Mouse (Mus musculus): ENCODE measurements around the gene Gm10309. TPM values are rescaled to one million over a fixed set of nuclear protein-coding genes. Genes with fewer than 3 reads are reported as not detected.

Gene Gm10309
- 0.53 and 0.57 TPM in 2 replicates for polyA plus RNA-seq (2014; fragmentation: Nextera tagmentation; extraction: Ambion mirVana)

GRCm38 (mm10) chr17:86505183-86505631 is at the start of gene Gm10309:
Gene Gm10309, minus strand, starts transcription at chr17:86505232.
- no peaks in the 10 kb centered on the region for H3K27me3 ChIP-seq (ENCODE audit: insufficient read depth, low read length)
- no peak within 1 kb of the TSS for H3K9ac ChIP-seq
- WGBS: 90% methylated on average over 8 of the region's 8 CpGs
- H3K27ac ChIP-seq (ENCODE audit: low read depth): no peak within 1 kb of the TSS
- DNase-seq (peak; percentile 13), ATAC-seq (ENCODE audit: insufficient read depth) (no peak)
- H3K4me3 ChIP-seq (ENCODE audit: low read depth, low read length): no peak within 1 kb of the TSS
- no peak within 1 kb of the TSS for H3K4me2 ChIP-seq
- H3K36me3 ChIP-seq (ENCODE audit: insufficient read depth): no peaks in the 10 kb centered on the region
- TF ChIP-seq CTCF (IDR thresholded peaks at IDR 0.05; ENCODE audit: low read depth): no peak
- no peaks in the 10 kb centered on the region for H3K4me1 ChIP-seq (ENCODE audit: insufficient read depth)
- H3K9me3 ChIP-seq (ENCODE audit: low read depth, low read length): no peaks in the 10 kb centered on the region

- Histone ChIP-seq H3K36me3 (ENCODE audit: insufficient read depth) (no peaks in the 10 kb centered on the region), H3K9me3 (ENCODE audit: low read depth, low read length) (no peaks in the 10 kb centered on the region), H3K4me1 (ENCODE audit: insufficient read depth) (no peaks in the 10 kb centered on the region), H3K4me2 (no peak overlapping the region), H3K27me3 (ENCODE audit: insufficient read depth, low read length) (no peaks in the 10 kb centered on the region), H3K4me3 (ENCODE audit: low read depth, low read length) (no peak overlapping the region), H3K27ac (ENCODE audit: low read depth) (no peak overlapping the region), H3K9ac (no peak overlapping the region)
- DNase-seq: no peak
- ATAC-seq (ENCODE audit: insufficient read depth): no peak
- WGBS: 68% methylated on average over 6 of the region's 6 CpGs
- TF ChIP-seq CTCF (IDR thresholded peaks at IDR 0.05; ENCODE audit: low read depth): no peak
Observed at GRCm38 (mm10) chr17:86551995-86552394, 47.0 kb upstream of the Gm10309 start.

GRCm38 (mm10) chr17:86551561-86551960 is 46.5 kb upstream of the Gm10309 start:
- H3K9me3 ChIP-seq (ENCODE audit: low read depth, low read length): no peaks in the 10 kb centered on the region
- H3K4me2 ChIP-seq: no peak overlapping the region
- H3K27ac ChIP-seq (ENCODE audit: low read depth): no peak overlapping the region
- ATAC-seq (ENCODE audit: insufficient read depth) (no peak), DNase-seq (no peak)
- no peaks in the 10 kb centered on the region for H3K4me1 ChIP-seq (ENCODE audit: insufficient read depth)
- no peak overlapping the region for H3K9ac ChIP-seq
- H3K4me3 ChIP-seq (ENCODE audit: low read depth, low read length): no peak overlapping the region
- WGBS: 58% methylated on average over 10 of the region's 10 CpGs
- TF ChIP-seq CTCF (IDR thresholded peaks at IDR 0.05; ENCODE audit: low read depth): no peak
- H3K36me3 ChIP-seq (ENCODE audit: insufficient read depth): no peaks in the 10 kb centered on the region
- H3K27me3 ChIP-seq (ENCODE audit: insufficient read depth, low read length): no peaks in the 10 kb centered on the region

- no peak overlapping the region for H3K27ac ChIP-seq (ENCODE audit: low read depth)
- no peak for TF ChIP-seq CTCF (IDR thresholded peaks at IDR 0.05; ENCODE audit: low read depth)
- no peak for ATAC-seq (ENCODE audit: insufficient read depth)
- WGBS: 84% methylated on average over 10 of the region's 10 CpGs
- H3K27me3 ChIP-seq (ENCODE audit: insufficient read depth, low read length): no peaks in the 10 kb centered on the region
- H3K9ac ChIP-seq: no peak overlapping the region
- H3K9me3 ChIP-seq (ENCODE audit: low read depth, low read length): no peaks in the 10 kb centered on the region
- H3K4me3 ChIP-seq (ENCODE audit: low read depth, low read length): no peak overlapping the region
- no peaks in the 10 kb centered on the region for H3K36me3 ChIP-seq (ENCODE audit: insufficient read depth)
- no peak for DNase-seq
- H3K4me1 ChIP-seq (ENCODE audit: insufficient read depth): no peaks in the 10 kb centered on the region
- H3K4me2 ChIP-seq: no peak overlapping the region
Observed at GRCm38 (mm10) chr17:86549128-86549527, 44.1 kb upstream of the Gm10309 start.

GRCm38 (mm10) chr17:86546529-86546928 is 41.5 kb upstream of the Gm10309 start:
- no peak for ATAC-seq (ENCODE audit: insufficient read depth)

GRCm38 (mm10) chr17:86539881-86540430 is 34.9 kb upstream of the Gm10309 start:
- no peak for TF ChIP-seq CTCF (IDR thresholded peaks at IDR 0.05; ENCODE audit: low read depth)
- no peaks in the 10 kb centered on the region for H3K27me3 ChIP-seq (ENCODE audit: insufficient read depth, low read length)
- H3K4me1 ChIP-seq (ENCODE audit: insufficient read depth): no peaks in the 10 kb centered on the region
- H3K4me2 ChIP-seq: no peak overlapping the region
- H3K36me3 ChIP-seq (ENCODE audit: insufficient read depth): no peaks in the 10 kb centered on the region
- DNase-seq (no peak), ATAC-seq (ENCODE audit: insufficient read depth) (no peak)
- H3K4me3 ChIP-seq (ENCODE audit: low read depth, low read length): no peak overlapping the region
- no peak overlapping the region for H3K9ac ChIP-seq
- H3K27ac ChIP-seq (ENCODE audit: low read depth): no peak overlapping the region
- H3K9me3 ChIP-seq (ENCODE audit: low read depth, low read length): no peaks in the 10 kb centered on the region
- WGBS: 70% methylated on average over 18 of the region's 18 CpGs

More at GRCm38 (mm10) chr17:86546529-86546928, 41.5 kb upstream of the Gm10309 start:
- Histone ChIP-seq H3K27me3 (ENCODE audit: insufficient read depth, low read length) (no peaks in the 10 kb centered on the region), H3K4me3 (ENCODE audit: low read depth, low read length) (no peak overlapping the region), H3K36me3 (ENCODE audit: insufficient read depth) (no peaks in the 10 kb centered on the region), H3K4me2 (no peak overlapping the region), H3K9me3 (ENCODE audit: low read depth, low read length) (no peaks in the 10 kb centered on the region), H3K9ac (no peak overlapping the region), H3K4me1 (ENCODE audit: insufficient read depth) (no peaks in the 10 kb centered on the region), H3K27ac (ENCODE audit: low read depth) (no peak overlapping the region)
- TF ChIP-seq CTCF (IDR thresholded peaks at IDR 0.05; ENCODE audit: low read depth): no peak
- no peak for DNase-seq
- 68% methylated on average over 7 of the region's 7 CpGs for WGBS

- peak overlapping the region; percentile 21 for H3K4me3 ChIP-seq (ENCODE audit: low read depth, low read length)
- H3K4me1 ChIP-seq (ENCODE audit: insufficient read depth): no peaks in the 10 kb centered on the region
- no peaks in the 10 kb centered on the region for H3K27me3 ChIP-seq (ENCODE audit: insufficient read depth, low read length)
- peak overlapping the region; percentile 56; the same call in 1 of the 2 replicates for H3K27ac ChIP-seq (ENCODE audit: low read depth)
- peak; percentile 98 for DNase-seq
- no peaks in the 10 kb centered on the region for H3K36me3 ChIP-seq (ENCODE audit: insufficient read depth)
- no peaks in the 10 kb centered on the region for H3K9me3 ChIP-seq (ENCODE audit: low read depth, low read length)
- peak; percentile 68 for ATAC-seq (ENCODE audit: insufficient read depth)
- 6% methylated on average over 22 of the region's 22 CpGs for WGBS
- H3K4me2 ChIP-seq: peak overlapping the region; percentile 60
- H3K9ac ChIP-seq: peak overlapping the region; percentile 13
- TF ChIP-seq CTCF (IDR thresholded peaks at IDR 0.05; ENCODE audit: low read depth): peak; percentile 97
Observed at GRCm38 (mm10) chr17:86535827-86536656, 31.0 kb upstream of the Gm10309 start.

Data from lung, embryonic 14.5 days (tissue).